Mouse (Mus musculus): ENCODE results near the gene Polr3f.

The Polr3f gene

DNA sequence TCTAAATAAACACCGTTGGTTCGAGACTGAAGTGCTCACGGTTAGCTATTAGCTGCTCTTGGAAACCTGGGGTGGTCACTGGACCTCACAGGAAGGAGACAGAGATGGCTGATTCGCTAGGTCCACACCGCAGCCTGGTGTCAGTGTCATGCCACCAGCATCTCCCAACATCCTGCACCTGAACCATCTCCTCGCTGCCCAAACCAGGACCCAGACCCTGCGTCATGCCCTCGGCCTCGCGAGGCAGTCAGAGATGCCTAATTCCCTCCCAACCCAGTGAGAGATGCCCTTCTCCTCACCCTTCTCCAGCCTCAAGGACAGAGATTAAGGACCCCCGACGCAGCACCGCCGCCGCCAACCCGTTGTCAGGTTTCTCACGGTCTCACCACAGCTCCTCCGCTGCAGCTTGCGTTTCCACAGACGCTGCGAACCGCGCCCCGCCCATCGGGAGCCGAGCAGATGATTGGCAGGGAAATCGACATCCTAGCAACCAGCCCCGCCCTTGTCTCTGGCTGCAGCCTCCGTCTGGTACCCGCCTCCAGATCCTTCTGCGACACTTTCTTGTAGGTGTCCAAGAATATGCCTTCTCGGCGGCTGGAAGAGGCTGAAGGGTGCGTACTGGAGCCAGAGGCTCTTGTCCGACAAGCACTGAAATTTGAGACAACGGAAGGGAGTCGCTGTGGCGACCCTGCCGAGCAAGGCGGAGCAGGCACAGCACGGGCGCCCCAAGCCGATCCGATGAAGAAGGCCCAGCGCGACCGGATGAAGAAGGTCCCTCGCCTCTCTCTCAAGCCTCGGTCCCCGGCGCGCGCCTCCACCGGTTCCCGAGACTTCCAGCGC lies at the start of gene Polr3f, which contains the start of gene Dzank1:
TSS of gene Polr3f (plus strand) at position 738 of the 840 bp plus-strand sequence.
TSS of gene Dzank1 (minus strand) at position 434 of the 840 bp plus-strand sequence.
- peak; percentile 92 for DNase-seq (ENCODE audit: low read depth)

DNA sequence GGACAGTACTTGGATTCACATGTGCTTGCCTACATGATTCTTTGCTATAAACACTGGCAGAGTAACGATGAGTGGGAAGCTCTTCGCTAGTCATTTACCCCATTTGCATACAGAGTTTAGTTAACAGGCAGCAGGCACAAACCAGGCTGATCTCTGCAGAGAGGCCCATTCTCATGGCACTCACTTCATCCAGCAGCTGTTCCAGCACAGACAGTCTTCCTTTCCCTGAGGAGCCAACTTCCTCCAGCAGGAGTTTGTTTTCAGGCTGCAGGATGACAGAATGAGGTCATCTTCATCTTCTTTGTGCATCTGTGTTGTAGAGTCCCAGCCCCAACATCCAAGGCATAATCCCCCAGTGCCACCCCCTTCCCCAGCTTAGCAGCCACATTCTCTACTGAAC lies 48.1 kb upstream of the Polr3f start:
- no peak for DNase-seq (ENCODE audit: low read depth)

DNA sequence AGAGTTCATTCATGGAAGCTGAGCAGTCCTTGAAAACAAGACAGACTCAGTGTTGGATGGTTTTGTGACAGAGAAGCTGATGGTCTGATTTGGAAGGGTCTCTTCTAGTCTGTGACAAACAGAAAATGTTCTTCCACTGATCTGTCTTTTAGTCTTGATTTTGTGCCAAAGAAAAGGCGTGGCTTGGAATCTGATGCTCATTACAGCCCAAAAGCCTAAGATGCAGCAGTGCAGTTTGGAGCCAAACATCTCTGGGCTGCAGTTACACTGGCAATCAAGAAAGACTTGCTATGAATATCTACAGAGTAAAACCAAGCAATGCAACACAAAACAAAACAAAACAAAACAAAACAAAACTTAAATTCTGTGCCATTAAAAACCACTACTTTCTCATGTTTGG lies 43.4 kb upstream of the Polr3f start:
- no peak for DNase-seq (ENCODE audit: low read depth)

DNA sequence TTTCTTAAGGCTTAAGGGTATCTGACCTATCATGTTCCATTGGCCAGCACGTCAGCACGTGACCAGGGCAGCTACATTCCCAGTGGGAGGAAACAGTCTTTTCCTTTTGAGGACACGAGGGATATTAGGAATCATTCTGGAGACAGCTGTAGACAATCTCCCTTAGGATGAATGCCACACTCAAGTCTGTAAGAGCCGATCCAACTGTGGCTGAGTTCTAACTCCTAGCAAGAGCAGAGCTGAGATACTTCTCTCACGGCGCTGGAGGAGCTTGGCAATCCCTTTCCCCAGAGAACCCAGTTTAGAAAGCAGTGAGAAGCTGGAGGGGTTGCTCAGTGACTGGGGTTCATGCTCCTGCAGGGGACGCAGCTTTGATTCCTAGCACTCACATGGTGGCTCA lies 42.1 kb upstream of the Polr3f start:
- DNase-seq (ENCODE audit: low read depth): no peak

DNA sequence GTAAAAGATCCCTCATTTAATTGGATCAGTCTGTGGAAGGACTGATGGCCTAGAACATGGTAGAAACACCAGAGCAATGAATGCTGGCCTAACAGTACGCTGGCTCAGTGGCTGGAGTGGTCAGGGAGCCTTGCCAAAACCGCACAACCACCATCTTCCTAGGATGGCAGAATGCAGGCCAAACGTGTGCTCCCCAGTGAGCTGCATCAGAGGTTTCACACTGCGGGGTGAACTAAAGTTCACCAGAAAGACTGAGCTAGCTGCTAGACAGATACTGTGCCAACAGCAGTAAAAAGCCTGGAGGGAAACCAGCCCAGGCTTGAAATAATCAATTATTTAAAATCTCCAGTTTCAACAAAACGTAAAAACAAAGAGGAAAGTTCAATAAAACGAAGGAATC lies 40.0 kb upstream of the Polr3f start:
- DNase-seq (ENCODE audit: low read depth): no peak

DNA sequence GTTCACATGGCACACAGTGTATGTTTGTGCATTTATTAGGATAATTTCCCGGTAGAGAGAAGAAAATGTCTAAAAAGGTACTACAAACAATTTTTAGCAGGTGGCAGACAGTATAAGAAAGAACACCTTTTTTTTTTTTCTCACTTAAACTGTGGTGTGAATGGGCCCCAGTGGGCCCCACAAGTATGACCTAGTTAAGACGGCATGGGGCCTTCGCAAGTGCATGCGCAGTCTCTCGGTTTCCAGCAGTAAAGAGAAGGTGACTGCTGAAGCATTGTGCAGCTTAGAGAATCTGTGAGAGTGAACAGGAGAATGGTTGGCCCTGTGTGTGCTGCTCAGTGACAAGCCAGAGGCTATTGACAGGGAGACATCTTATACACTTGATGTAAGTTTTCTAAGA lies 38.2 kb upstream of the Polr3f start:
- DNase-seq (ENCODE audit: low read depth): no peak

DNA sequence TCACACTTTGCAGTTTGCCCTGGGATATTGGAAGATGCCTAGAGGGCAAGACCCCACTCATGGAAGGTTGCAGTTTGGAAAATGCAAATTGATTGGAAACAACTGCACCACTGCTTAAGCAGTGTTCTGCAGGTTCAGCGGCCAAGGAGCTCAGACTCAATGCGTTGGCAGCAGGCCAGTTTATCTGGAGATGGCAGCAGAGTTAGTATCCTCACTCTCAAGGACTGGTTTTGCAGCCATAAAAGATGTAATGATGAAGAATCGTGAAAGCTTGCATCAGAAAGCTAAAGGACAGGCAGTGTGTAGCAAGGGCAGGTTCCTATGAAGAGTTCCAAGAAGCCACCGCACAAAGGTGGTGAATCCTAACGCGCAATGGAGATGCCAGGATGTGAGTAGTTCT lies 25.4 kb upstream of the Polr3f start:
- no peak for DNase-seq (ENCODE audit: low read depth)

DNA sequence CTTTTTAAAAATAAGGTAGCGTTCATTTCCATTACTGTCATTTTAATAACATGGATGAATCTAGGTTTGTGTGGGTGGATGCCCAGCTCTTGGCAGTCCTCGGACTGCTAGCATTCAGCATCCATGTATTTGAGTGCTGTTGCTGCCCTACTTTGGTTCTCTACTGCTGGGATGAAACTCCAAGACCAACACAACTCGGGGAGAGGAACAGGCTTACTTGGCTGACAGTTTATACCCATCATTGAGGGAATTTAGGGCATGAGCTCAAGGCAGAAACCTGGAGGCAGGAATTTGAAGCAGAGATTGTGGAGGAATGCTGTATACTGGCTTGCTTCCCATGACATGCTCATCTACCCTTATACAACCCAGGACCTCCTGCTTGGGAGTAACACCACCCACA lies 12.9 kb upstream of the Polr3f start:
- DNase-seq (ENCODE audit: low read depth): no peak

DNA sequence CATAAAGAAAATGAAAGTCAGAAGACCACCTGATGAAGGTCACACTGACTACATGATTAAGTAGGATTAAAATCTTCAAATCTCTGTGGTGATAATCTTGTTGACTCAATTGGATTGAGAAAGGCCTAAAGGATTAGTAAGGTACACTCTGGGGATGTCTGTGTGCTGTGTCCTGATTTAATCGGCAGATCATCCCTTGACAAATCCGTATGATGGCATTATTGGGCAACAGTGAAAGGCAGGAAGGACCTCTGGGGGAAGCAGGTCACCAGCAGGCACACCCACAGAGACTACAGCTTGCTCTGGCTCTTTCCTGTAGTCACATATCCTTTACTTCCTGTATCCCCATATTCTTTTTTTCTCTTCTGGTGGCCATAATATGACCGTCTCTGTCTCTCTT lies 7.7 kb upstream of the Polr3f start:
- DNase-seq (ENCODE audit: low read depth): no peak

DNA sequence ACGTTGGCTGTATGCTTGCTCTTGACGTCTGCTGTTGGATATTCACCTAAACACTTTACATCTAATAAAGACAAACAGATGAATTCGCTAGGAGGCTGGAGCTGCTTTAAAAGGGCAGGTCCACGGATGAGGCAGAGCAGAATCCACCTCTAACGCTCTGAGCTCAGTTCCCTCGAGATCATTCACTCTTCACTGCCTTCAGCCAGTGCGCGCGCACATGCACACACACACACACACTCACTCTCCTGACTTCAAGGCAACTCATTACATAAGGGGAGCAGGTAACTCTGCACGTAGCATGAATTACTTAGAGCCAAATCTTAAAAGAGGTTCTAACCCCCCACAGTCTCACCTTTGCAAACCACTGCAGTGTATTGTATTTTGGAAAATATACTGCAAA lies 1.7 kb upstream of the Polr3f start:
- DNase-seq (ENCODE audit: low read depth): no peak

DNA sequence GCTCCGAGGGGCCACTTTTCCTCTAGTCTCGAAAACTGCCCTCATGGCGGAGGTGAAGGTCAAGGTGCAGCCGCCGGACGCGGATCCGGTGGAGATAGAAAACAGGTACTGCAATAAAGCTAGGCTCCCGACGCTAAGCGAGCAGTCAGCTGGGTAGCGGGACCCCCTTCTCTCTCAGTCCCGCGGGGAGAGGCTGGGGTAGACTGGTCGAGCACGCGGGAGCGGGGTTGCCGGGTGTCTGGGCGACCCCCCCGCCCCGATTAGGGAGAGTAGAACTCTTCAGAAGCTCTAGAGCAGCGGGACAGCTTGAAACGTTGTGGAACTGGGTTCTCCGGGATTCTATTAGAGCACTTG lies 280 bp downstream of the Polr3f start:
- DNase-seq (ENCODE audit: low read depth): no peak

DNA sequence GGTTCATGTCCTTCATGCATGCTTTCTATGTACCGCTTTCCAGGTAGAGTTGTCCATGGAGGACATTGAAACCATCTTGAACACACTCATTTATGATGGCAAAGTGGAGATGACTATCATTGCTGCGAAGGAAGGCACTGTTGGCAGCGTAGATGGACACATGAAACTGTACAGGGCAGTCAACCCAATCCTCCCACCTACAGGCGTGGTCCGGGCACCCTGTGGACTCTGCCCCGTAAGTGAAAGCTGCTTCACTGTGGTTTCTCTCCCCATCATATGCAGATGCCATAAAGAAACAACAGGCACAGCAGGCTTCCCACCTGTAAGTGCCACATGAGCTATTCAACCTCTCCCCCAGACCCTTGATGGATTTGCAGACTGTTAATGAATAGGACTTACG lies 9.6 kb downstream of the Polr3f start:
- no peak for DNase-seq (ENCODE audit: low read depth)

DNA sequence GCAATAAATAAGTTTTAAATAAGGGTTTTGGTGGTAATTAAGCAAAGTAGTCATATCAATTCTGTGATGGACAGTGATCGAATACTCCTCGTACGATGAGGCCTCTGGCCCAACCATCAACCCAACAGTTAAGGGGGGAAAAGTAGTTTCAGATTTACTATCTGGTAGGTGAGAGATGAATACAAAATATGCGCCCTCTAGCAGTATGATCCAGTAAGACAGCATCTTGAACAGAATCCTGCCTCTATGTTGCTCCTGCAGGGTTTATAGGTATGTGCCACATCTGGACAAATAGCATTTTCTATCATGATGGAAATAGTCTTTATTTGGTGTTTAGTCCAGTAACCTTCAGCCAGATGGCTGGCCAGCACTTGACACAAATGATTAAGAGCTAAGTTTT lies 13.7 kb downstream of the Polr3f start:
- peak; percentile 19 for DNase-seq (ENCODE audit: low read depth)

DNA sequence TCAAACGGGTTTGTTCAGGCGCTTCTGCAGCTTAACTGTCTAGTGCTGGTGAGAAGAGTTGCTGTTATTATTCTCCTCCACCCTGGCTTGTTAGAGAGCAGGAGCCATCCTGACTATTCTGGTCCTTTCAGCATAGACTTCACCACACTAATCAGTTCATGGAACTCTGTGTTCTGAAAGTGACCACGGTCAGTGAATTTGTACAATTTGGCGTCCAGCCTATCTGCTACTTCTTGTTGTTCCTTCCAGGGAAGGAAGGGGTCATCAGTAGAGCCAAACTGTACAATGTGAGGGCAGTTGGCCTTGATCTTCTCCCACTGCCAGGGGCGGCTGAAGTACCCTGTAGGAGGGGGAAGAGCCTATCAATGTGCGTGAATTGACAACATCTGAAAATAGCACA lies 16.2 kb downstream of the Polr3f start:
- no peak for DNase-seq (ENCODE audit: low read depth)

DNA sequence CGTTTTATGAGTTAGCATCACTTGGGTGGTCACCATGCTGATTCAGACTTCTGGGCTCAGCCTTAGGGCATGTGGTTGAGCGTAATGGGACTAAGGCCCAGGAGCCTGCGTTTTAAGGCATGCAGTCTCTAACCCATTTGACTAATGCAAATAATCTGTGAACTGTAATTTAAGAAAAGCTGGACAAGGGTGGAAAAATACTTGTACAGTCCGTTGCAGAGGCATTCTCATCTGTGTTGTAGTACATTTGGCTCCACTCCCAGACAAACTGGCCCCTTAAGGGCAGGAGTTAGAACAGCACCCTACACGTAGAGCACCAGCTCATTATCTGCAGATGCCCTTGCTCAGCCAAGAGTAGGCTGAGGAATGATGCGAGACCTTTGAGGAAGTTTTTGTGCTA lies 17.1 kb downstream of the Polr3f start:
- DNase-seq (ENCODE audit: low read depth): no peak

DNA sequence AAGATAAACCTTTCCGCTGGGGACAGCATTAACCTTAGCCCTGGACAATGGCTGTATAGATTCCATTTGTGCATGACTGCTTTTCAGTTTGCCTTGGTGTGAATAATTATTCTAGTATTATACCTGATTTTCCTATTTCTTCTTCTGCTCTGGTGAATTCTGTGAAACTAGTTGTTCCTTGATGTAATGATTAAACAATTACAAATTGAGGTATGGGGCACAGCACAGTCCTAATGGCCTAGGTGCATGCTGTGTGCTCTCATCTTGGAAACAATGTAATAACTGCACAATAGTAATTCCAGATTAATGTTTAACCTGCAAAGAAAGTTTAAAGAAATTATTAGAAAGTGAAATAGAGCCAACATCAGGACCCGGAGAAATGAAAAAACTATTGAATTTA lies 17.5 kb downstream of the Polr3f start:
- no peak for DNase-seq (ENCODE audit: low read depth)

DNA sequence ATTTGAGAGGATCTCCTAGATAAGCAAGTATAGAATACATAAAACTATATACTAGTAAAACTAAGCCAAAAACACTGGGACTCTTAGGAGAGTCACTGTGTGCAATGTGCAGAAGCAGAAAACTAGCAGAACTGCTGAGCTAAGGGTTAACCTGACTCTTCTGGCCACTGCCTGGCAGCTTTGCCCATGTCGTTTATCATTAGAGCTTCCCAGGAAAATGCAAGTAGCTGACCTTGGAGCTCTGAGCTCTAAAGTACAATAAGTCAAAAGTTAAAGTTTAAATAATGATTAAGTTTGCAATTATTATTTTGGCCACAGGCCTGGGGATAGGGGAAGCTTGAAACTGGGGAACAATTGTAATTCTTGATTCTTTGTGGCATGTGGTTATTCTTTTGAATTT lies 18.0 kb downstream of the Polr3f start:
- DNase-seq (ENCODE audit: low read depth): no peak

DNA sequence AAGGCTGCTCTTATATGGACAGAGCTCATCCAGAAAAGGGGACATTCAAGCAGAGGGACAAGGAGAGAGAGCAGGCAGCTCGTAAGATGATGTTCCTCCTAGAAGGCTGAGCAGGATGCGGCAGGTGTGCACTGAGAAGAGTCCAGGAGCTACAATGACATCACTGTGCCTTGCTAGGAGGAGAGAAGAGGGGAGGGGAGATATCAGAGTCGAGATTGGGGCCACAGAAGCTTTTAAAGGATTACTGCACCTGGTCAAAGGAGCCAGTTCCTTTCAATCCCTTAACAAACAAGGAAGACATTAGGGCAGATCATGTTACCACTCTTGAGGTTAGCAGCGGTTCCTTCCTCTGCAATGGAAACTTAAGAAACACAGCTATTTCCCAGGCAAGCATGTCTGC lies 20.0 kb downstream of the Polr3f start:
- DNase-seq (ENCODE audit: low read depth): no peak

DNA sequence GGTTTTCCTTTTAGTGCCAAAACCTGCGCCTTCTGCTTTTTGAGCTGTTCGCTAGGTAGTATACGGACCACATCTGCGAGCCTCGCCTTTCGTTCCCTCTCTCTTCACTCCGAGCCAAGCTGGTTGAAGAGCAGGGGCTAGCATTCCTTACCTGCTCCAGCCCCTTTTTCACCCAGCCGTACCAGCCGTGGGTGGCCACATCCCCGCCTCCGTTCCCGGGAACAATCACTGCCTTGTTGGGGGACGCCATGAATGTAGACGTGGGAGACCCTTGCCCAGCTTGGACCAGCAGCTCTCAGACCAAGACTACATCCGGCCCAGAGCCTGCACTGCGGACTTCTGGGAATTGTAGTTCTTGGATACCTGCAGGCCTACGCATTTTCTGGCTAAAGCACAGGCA lies 23.0 kb downstream of the Polr3f start, which contains the start of gene Rbbp9:
TSS of gene Rbbp9 (minus strand) at position 341 of the 400 bp plus-strand sequence.
- peak; percentile 40 for DNase-seq (ENCODE audit: low read depth)

DNA sequence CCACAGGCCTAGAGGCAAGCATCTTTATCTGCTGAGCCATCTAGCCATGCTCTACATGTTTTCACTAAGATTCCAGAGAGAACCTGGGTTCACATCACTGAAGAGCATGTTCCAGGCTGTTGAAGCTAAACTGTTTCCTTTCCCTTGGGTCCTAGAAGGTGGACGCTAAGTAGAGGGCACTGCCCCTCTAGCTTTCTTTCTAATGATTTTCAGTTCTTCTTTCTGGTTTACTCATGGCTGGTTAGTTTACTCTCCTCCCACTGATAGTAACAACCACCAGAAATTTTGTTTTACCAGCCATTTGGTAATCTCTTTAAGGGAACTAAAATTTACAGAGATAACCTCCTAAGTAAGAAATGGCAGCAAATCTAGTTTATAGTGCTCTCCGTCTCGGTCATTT lies 26.4 kb downstream of the Polr3f start:
- no peak for DNase-seq (ENCODE audit: low read depth)

DNA sequence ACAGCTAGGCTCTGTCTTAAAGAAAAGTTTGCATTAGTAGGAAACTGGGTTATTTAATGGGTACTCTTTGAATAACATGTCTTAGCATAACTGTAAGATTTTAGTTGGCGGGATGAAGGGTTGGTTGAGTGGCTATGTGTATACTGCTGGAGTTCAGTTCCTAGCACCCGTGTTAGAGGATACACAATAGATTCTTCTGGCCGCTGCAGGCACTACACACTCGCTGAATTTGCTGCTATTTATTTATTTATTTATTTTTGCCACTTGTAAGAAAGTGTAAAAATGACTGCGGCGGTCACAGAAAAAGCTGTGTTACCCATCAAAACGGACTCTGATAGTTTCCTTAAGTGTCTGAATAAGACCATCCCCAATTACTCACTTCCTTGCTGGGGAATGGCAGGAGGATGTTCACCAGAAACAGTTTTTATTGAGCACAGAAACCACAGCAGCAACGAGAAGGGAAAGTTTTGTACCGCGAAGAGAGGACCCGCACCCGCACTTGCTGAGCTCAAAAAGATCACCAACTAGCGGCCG lies 27.8 kb downstream of the Polr3f start:
- DNase-seq (ENCODE audit: low read depth): no peak

DNA sequence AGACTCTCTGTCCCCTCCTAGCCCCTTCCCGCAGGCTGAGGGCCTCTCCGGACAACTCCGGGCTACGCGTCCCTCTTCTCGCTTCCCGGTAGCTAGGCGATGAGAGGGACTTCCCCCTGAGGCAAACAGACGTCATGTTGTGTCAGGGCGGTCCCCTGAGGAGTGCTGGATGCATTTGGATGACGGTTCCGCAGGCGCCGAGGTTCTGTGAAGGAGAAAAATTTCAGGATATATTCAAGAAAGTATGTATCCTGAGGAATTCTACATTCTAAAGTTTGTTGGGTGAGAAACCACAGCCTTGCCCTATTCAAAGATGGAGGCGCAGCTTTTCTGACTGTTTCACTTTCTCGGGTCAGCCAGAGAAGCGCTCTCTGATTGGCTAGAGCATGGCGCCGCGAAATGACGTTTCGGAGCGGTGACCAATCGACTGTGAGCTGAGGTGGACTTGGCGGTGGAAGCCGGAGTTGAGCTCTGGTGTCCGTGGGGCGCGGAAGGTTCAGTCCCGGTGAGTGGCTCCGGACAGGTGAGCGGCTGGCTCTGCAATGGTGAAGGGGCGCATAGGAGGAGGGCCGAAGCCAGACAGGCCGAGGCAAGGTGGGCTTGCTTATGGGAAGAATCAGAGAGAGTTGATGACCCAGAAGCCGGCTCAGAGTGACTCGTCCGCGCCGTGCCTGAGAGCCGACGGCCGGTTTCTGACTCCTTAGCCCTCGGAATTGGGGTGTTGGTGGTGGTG lies 28.5 kb downstream of the Polr3f start, which contains the start of gene Sec23b:
TSS of gene Sec23b (plus strand) at position 410 of the 733 bp plus-strand sequence.
- peak; percentile 96 for DNase-seq (ENCODE audit: low read depth)

DNA sequence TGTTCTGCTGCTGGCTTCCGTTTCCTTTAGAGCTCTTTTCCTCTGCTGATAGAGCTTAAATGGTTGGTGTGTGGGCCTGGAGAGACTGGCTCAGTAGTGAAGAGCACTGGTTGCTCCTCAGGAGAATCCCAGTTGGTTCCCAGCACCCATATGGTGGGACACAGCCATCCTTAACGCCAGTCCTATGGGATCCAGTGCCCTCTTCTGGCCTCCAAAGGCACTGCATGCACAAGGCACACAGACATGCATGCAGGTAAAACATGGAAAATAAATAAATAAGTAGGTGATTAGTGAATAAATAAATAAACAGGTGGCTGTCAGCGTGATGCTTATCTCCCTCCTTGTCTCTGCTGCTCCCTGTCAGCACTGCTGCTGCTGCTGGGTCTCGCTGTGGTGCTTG lies 61.2 kb downstream of the Polr3f start:
- DNase-seq (ENCODE audit: low read depth): no peak

Measured in c-Kit-positive CD71-positive TER-119-negative erythroid progenitor cells, embryonic 14.5 days (primary cell).